Mouse (Mus musculus): ENCODE data around the gene March8.

Gene March8

GRCm38 (mm10) chr6:116374136-116374535 is 36.3 kb downstream of the March8 start:
- DNase-seq: no peak

GRCm38 (mm10) chr6:116374618-116375017 is 36.8 kb downstream of the March8 start:
- no peak for DNase-seq

- DNase-seq: no peak
These were observed 41.1 kb downstream of the March8 start for GRCm38 (mm10) chr6:116378892-116379291.

- DNase-seq: no peak
These were observed 42.3 kb downstream of the March8 start for GRCm38 (mm10) chr6:116380157-116380556.

- no peak for DNase-seq
These were observed 43.8 kb downstream of the March8 start for GRCm38 (mm10) chr6:116381605-116382004.

GRCm38 (mm10) chr6:116383582-116383981 is 45.8 kb downstream of the March8 start:
- DNase-seq: no peak

GRCm38 (mm10) chr6:116385194-116386044 is 47.6 kb downstream of the March8 start:
- DNase-seq: no peak

- DNase-seq: no peak
These were observed 48.2 kb downstream of the March8 start for GRCm38 (mm10) chr6:116386045-116386415.

GRCm38 (mm10) chr6:116386506-116386905 is 48.7 kb downstream of the March8 start:
- no peak for DNase-seq

GRCm38 (mm10) chr6:116388068-116388467 is 50.2 kb downstream of the March8 start:
- DNase-seq: no peak

- no peak for DNase-seq
These were observed 51.7 kb downstream of the March8 start for GRCm38 (mm10) chr6:116389481-116389880.

GRCm38 (mm10) chr6:116394916-116395648 is 57.3 kb downstream of the March8 start:
- DNase-seq: no peak

GRCm38 (mm10) chr6:116397621-116398020 is 59.8 kb downstream of the March8 start:
- no peak for DNase-seq

GRCm38 (mm10) chr6:116398136-116398535 is 60.3 kb downstream of the March8 start:
- no peak for DNase-seq

GRCm38 (mm10) chr6:116401746-116402423 is 64.1 kb downstream of the March8 start:
- no peak for DNase-seq

GRCm38 (mm10) chr6:116402426-116402825 is 64.6 kb downstream of the March8 start:
- DNase-seq: no peak

- DNase-seq: no peak
These were observed 67.4 kb downstream of the March8 start for GRCm38 (mm10) chr6:116405243-116405642.

- DNase-seq: no peak
These were observed 67.9 kb downstream of the March8 start for GRCm38 (mm10) chr6:116405715-116406114.

- DNase-seq: no peak
These were observed 68.3 kb downstream of the March8 start for GRCm38 (mm10) chr6:116406152-116406551.

GRCm38 (mm10) chr6:116406680-116407079 is 68.9 kb downstream of the March8 start:
- DNase-seq: no peak

GRCm38 (mm10) chr6:116407216-116407615 is 69.4 kb downstream of the March8 start:
- DNase-seq: no peak

GRCm38 (mm10) chr6:116407956-116408657 is 70.3 kb downstream of the March8 start:
- DNase-seq: no peak

GRCm38 (mm10) chr6:116410436-116410835 is 72.6 kb downstream of the March8 start:
- no peak for DNase-seq
